Mouse (Mus musculus) embryonic facial prominence, embryonic 14.5 days (tissue): ENCODE results near the gene Zfp493. TPM values are rescaled to one million over a fixed set of nuclear protein-coding genes. Genes with fewer than 3 reads are reported as not detected.
A peak's percentile ranks its signal among the peaks of the same experiment; 100 is the strongest.
"Not testable (repeated sequence)": the region's sequence is repeated elsewhere in the genome, so short reads cannot be mapped to it uniquely, and the experiment has no call there.

Experiments
- ATAC-seq: fragments of 200-750 bp; cut with Nextera tagmentation; 2 replicates; pipeline ENCODE4 v1.8.0; 2017; ENCODE audit warnings: low read depth, moderate number of reproducible peaks, moderate TSS enrichment
- DNase-seq: peaks from one replicate; pipeline ENCODE4 v3.0.0-alpha.2; 2015; ENCODE audit warnings: low spot score
- H3K27ac ChIP-seq: fragments of 300-500 bp; sonication (generic); replicated peaks from 2 replicates; pipeline ENCODE4 v1.5.1; 2014; ENCODE audit warnings: low read depth, mild to moderate bottlenecking, low read length, moderate library complexity
- H3K27me3 ChIP-seq: fragments of 300-500 bp; sonication (generic); replicated peaks from 2 replicates; pipeline ENCODE4 v1.6.1; 2014; ENCODE audit warnings: low read length; ENCODE audit not compliant: control insufficient read depth, insufficient read depth
- H3K36me3 ChIP-seq: fragments of 300-500 bp; sonication (generic); 2 replicates; pipeline ENCODE4 v1.6.1; 2014; ENCODE audit warnings: low read length, mixed read lengths; ENCODE audit not compliant: control insufficient read depth, insufficient read depth
- H3K4me1 ChIP-seq: fragments of 300-500 bp; sonication (generic); 2 replicates; pipeline ENCODE4 v1.6.1; 2014; ENCODE audit warnings: antibody characterized with exemption, low read length; ENCODE audit not compliant: control insufficient read depth, insufficient read depth
- H3K4me2 ChIP-seq: fragments of 300-500 bp; sonication (generic); 2 replicates; pipeline ENCODE4 v1.6.1; 2014; ENCODE audit warnings: low read depth, mild to moderate bottlenecking, low read length, moderate library complexity, mixed read lengths
- H3K4me3 ChIP-seq: fragments of 300-500 bp; sonication (generic); 2 replicates; pipeline ENCODE4 v1.5.1; 2014; ENCODE audit warnings: low read depth, mild to moderate bottlenecking, low read length
- H3K9ac ChIP-seq: fragments of 300-500 bp; sonication (generic); 2 replicates; pipeline ENCODE4 v1.6.1; 2014; ENCODE audit warnings: low read depth, mild to moderate bottlenecking, low read length, moderate library complexity, mixed read lengths
- H3K9me3 ChIP-seq: fragments of 300-500 bp; sonication (generic); 2 replicates; pipeline ENCODE4 v1.6.1; 2016; ENCODE audit warnings: low read length; ENCODE audit not compliant: control insufficient read depth
- WGBS: fragments of 180-500 bp; shearing (Covaris S2); extraction: QIAGEN DNeasy Blood & Tissue Kit; methylation state at CpG from one replicate; pipeline ENCODE4 v1.1.7; 2014; 5-methylcytosine and 5-hydroxymethylcytosine counted together
- polyA plus RNA-seq: library from polyadenylated mRNA; unstranded; fragments of >200 nt; fragmentation: Nextera tagmentation; extraction: Ambion mirVana; gene quantifications from 2 replicates; pipeline ENCODE4 v1.2.1, GENCODE M21; 2014

Gene Zfp493
- polyA plus RNA-seq, 1 experiment from 2014 or later, result 2.5 TPM

DNA sequence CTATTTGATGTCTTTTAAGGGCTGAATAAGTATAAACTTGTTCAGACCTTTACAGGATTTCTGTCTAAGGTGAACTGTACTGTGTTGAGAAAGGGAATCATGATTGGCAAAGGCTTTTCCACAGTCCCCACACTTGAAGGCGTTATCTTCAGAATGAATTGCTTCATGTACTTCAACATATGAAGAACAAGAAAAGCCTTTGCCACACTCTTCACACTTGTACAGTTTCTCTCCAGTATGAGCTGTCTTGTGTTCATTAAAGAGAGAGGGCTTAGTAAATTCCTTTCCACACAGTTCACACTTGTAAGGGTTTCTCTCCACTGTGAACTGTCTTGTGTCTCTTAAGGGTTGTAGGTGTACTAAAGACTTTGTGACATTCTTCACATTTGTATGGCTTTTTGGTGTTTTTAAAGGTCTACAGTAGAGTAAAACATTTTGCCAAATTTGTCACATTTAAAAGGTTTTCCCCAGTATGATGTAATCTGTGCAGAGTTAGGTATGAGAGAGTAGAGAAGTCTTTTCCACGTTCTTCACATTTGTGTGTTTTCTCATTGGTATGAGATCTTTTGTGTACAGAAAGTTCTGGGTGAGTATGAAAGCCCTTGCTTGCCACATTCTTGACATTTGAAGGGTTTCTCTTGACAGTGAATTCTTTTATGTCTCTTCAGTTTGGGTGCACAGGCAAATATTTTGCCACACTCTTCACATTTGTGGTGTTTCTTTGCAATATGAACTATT, 16.3 kb upstream of the Zfp493 start:
- 80% methylated on average over 2 of the region's 2 CpGs for WGBS
- no peak for ATAC-seq
- H3K4me1 ChIP-seq, result no peaks in the 10 kb centered on the region
- no peaks in the 10 kb centered on the region for H3K9me3 ChIP-seq
- H3K4me2 ChIP-seq, result no peak overlapping the region
- no peaks in the 10 kb centered on the region for H3K36me3 ChIP-seq
- DNase-seq, result no peak
- H3K9ac ChIP-seq, result no peak overlapping the region
- H3K27me3 ChIP-seq, result no peaks in the 10 kb centered on the region
- H3K27ac ChIP-seq, result no peak overlapping the region
- H3K4me3 ChIP-seq, result no peak overlapping the region

DNA sequence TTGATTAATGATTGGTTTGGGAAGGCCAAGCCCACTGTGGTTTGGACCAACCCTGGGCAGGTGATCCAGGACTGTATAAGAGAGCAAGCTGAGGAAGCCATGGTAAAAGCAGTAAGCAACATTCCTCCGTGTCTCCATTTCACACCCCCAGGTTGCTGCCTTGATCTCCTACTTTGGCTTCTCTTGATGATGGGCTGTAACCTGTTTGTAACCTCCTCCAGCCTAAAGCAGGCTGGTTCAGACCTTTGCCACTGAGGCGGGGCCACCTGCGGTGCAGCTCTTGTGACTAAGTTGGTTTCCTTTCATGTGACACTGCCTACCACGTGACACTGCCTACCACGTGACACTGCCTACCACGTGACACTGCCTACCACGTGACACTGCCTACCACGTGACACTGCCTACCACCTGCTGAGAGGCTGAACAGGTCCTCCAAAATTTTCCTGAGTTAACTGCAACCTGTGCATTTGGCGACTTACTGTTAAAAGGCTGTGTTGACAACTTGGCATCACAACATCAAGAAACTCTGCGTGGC, 12.5 kb downstream of the Zfp493 start:
- Histone ChIP-seq H3K4me1 (no peaks in the 10 kb centered on the region), H3K4me3 (no peak overlapping the region), H3K27ac (no peak overlapping the region), H3K36me3 (0 out of 2 replicates have a peak, but pooled peaks cover 5% of the 10 kb centered on the region), H3K4me2 (no peak overlapping the region), H3K9ac (no peak overlapping the region), H3K9me3 (peaks cover 7% of the 10 kb centered on the region; the same call in 1 of the 2 replicates), H3K27me3 (no peaks in the 10 kb centered on the region)
- 90% methylated on average over 10 of the region's 10 CpGs for WGBS
- DNase-seq (no peak), ATAC-seq (no peak)

DNA sequence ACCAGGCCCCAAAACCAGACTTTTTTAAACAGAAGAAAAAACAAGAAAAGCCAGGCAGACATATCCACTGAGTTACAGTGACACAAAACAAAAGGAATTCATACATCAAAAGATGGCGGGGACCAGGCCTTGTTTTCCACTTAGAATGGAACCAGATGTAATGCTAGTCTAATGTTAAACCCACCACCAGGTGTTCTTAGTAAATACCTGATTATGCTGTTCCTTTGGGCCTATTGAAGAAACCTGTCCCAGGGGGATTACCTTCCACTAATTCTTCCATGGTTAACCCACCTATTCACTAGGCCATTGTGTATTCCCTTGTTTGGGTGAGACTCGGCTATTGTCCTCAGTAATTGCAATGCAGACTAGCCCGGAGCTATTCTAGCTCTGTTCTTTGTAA, 19.1 kb downstream of the Zfp493 start:
- no peak overlapping the region for H3K27ac ChIP-seq
- H3K9me3 ChIP-seq, result no peaks in the 10 kb centered on the region
- no peaks in the 10 kb centered on the region for H3K4me1 ChIP-seq
- peak; percentile 60; the same call in 1 of the 2 replicates for ATAC-seq
- no peak overlapping the region for H3K4me3 ChIP-seq
- no peaks in the 10 kb centered on the region for H3K36me3 ChIP-seq
- no peak overlapping the region for H3K9ac ChIP-seq
- no peak overlapping the region for H3K4me2 ChIP-seq
- WGBS, result 75% methylated on average over 3 of the region's 3 CpGs
- DNase-seq, result peak; percentile 16
- H3K27me3 ChIP-seq, result no peaks in the 10 kb centered on the region

DNA sequence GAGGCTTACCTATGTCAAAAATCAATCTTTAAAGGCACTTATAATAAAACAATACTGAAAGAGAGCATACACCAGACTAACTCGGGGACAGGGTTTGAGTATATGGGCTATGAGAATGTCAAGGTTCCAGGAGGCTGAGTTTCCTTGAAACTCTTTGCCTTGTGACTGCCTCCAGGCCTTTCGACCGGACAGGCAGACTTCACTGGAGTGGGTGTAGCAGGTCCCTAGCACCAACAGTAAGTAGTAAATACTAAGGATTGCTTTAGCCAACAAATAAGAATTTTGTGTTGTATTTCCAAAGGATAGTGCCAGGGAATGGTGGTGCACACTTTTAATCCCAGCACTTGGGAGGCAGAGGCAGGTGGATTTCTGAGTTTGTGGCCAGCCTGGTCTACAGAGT, 19.7 kb downstream of the Zfp493 start:
- H3K27me3 ChIP-seq, H3K36me3 ChIP-seq, H3K9me3 ChIP-seq, H3K27ac ChIP-seq, H3K4me1 ChIP-seq, DNase-seq, H3K4me2 ChIP-seq, H3K4me3 ChIP-seq, ATAC-seq, H3K9ac ChIP-seq: not testable (repeated sequence)
- WGBS, result 81% methylated on average over 3 of the region's 3 CpGs

DNA sequence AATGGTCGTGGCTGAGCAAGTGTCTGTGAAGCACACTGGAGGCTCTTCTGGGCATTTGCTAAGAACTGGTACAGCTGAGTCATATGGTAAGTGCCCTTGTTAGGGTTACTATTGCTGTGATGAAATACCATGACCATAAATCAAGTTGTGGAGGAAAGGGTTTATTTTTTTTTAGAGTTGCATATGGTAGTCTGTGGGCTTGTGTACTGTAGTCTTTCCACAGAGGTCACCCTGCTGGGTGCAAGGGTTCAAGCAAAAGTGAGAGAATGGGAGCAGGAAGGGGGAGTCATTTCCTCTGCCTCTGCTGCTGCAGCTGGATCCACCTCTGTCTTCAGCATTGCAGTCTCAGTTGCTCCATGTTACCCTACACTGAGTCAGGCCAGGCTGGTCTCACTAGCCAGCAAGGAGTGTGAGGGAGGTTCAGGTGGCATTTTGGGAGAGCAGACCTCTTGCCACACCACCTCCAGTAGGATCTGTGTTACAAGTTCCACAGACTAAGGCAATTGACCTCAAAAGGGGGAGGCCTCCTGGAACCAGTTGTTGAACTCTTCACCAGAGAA, 32.2 kb downstream of the Zfp493 start:
- Histone ChIP-seq H3K27me3 (no peaks in the 10 kb centered on the region), H3K4me2 (no peak overlapping the region), H3K4me1 (no peaks in the 10 kb centered on the region), H3K27ac (no peak overlapping the region), H3K9ac (no peak overlapping the region), H3K4me3 (no peak overlapping the region), H3K36me3 (no peaks in the 10 kb centered on the region; the same call in 1 of the 2 replicates), H3K9me3 (0 out of 2 replicates have a peak, but pooled peaks cover 3% of the 10 kb centered on the region)
- WGBS, result 64% methylated on average over 1 of the region's 1 CpGs
- DNase-seq (no peak), ATAC-seq (no peak)

DNA sequence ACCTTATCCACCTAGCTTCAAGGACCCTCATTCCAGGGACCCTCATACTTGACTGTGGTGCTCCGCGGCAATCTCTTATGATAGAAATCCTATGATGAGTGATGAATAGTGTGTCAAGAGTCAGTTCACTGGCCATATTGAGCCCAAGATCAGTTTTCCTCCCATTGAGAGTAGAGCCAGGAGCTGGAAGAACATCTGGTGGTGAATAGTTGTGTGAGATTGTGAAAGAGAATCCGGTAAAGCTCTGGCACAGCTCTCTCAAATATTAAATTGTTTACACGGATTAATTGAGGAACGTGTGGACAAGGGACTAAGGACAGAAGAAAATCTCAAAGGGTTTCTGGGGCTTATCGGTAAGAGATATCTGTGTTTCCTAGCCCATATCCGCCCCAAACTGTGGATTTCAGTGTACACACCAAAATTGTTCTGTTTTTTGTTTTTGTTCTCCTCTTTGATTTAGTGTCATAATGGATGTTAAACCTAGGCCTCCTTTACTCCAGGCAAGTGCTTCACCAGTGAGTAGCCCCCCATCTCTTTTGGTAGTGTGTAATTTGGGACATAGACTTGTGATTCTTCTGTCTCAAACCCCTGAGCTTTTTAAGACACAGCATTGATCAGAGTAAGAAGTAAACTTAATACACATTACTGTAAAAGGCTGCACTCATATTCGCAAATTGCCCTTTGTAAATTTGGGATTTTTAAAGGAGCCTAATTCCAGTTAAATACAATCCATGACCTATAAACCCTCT, 33.6 kb downstream of the Zfp493 start:
- Histone ChIP-seq H3K9ac (peak overlapping the region; percentile 70; the same call in 1 of the 2 replicates), H3K4me3 (peak overlapping the region; percentile 79), H3K4me1 (no peaks in the 10 kb centered on the region), H3K27me3 (no peaks in the 10 kb centered on the region), H3K36me3 (no peaks in the 10 kb centered on the region; the same call in 1 of the 2 replicates), H3K27ac (0 out of 2 replicates have a peak overlapping the region, but pooled peaks have one; percentile 91), H3K9me3 (peaks cover 9% of the 10 kb centered on the region), H3K4me2 (peak overlapping the region; percentile 76)
- ATAC-seq (no peak), DNase-seq (no peak)
- WGBS, result 75% methylated on average over 8 of the region's 8 CpGs

DNA sequence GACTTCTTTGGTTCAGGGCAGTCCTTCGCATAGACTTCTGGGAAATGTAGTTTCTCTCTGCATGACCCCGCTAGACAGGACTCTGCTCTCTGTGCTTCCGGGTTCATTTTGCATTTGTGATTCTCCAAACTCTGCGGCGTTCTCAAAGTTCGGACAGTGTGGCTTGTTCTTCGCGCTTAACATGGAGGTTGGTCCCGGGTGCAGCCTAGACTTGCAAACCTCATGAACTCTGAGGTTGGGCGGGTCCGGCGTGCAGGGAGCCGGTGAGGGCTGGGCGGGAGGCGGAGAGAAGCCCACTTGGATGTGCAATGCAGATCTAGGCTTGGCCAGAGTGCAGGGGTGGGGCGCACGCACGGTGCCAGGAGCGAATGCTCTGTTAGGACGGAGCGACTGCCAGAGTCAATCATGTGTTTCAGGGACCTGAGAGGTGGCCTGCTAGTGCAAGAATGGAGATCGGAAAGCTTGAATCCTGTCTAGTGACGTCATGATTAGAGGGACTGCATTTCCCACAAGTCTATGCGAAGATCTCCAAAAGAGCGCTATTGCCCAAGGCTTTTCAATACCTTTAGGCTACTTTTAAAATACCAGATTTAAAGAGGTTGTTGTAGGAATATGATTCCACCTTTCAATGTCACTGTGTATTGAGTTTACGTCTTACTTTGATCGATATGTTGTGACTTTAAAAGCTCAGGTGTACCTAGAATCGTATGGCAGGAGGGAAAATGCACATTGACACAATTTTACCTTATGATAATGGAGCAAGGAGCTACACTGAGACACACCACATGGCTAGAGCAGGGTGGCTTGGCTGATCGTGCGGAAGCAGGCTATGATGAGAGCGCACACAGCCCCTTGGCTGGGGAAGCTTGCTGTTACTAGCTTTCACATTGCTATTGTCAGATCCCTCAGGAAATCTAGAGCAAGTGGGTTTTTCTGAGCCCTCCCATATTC, 34.5 kb downstream of the Zfp493 start, which contains the start of gene Zfp273:
Gene Zfp273 (plus strand): TSS at position 31 of the 951 bp plus-strand sequence.
- Histone ChIP-seq H3K9me3 (peaks cover 17% of the 10 kb centered on the region), H3K4me2 (peak within 1 kb of the TSS; percentile 76), H3K9ac (peak within 1 kb of the TSS; percentile 70), H3K27me3 (no peaks in the 10 kb centered on the region), H3K27ac (peak within 1 kb of the TSS; percentile 91), H3K4me1 (no peaks in the 10 kb centered on the region), H3K4me3 (peak within 1 kb of the TSS; percentile 79), H3K36me3 (peaks cover 6% of the 10 kb centered on the region; the same call in 1 of the 2 replicates)
- DNase-seq, result peak; percentile 93
- peak; percentile 96 for ATAC-seq
- WGBS, result 4% methylated on average over 31 of the region's 31 CpGs
